Mouse (Mus musculus) adipocyte (in vitro differentiated cells): Measurements from ENCODE around the gene Tchp.

Experiments used
- DNase-seq: peaks from one replicate; pipeline ENCODE4 v3.0.0-alpha.2; 2016; ENCODE audit warnings: low spot score

Gene Tchp

DNA sequence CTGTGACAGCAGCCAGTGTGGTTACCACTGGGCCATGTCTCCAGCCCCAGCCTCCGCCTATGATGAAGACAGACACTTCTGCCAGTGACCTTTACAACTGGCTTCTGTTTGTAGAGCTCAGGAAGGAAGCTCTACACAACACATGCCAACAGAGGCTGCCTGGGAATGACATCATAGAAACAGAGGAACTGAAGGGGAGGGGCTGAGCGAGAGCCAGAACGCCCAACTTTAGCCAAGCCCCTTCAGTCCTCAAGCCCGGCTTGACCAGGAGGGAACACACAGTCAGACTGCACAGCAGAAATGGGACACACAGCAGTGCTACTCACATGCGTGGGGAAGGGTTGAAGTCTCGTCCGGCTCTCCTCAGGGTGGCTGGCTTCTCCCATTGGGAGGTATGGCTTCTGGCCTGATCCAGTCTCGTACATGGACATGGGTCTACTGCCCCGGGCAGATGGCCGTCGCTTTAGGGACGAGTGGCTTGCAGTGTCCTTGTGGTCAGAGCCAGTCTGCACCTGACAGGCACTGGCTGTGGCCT, 31.2 kb downstream of the Tchp start:
- DNase-seq: peak; percentile 72

DNA sequence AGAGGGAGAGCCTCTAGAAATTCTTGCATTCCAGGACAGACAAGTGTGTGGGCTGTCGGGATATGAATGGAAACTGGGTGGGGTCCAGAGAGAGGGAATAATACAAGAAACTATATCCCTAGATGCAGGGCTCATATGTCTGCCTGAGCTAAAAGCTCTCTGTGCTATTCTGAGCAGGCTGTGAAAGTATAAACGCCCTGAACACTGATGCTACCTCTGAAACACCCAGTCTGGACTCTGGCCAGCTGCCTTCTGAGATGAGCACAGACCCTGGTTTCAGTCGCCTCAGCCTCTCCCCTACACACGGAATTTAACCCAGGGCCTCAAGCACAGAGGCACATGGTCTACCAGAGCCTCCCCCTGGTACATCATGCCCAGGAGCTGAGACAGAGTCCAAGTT, 33.0 kb downstream of the Tchp start:
- DNase-seq: no peak

DNA sequence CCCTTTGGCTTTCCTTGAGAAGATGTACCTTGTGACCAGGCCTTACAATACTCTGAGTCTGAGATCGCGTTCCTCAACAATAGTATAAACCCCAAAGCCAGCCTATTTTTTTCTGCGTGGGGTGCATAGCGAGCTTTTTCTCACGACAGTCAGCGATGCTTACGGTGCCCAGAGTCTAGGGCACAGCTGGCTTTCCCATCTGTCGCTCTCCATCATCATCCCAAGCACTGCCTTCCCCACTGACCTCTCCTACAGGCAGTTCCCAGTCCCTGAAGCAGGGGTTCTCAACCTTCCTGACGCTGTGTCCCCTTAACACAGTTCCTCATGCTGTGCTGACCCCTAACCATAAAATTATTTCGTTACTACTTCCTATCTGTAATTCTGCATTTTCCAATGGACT, 35.0 kb downstream of the Tchp start:
- no peak for DNase-seq

DNA sequence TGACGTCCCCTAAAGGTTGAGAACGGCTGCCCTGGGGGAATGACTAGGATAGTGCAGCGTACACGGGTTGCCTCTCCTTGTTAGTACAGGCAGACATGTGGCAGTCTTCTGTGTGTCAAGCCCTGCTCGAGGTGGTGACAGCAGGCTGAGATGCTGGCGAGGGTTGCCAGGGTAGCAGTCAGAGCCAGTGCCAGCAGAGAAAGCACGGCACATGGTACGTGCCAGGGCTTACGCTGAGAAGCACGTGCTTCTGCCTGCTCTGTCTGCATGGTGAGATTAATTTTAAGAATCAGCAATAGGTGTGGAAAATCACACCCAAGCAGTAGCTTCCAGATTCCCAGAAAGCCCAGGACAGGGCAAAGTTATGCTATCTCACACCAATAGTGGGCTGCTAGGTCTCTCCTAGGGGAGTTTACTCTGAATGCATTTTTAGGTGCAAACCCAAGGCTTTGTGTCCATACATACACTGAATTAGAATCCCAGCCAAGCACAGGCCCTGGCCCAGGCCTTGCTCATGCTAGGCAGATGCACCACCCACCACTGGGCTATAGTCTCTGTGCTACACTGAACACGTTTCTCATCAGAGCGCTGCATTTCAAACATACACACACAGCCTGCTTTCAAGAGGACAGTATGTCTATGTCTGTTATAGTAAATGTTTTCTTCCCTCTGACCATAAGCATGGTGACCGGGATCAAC, 35.6 kb downstream of the Tchp start:
- DNase-seq: no peak

DNA sequence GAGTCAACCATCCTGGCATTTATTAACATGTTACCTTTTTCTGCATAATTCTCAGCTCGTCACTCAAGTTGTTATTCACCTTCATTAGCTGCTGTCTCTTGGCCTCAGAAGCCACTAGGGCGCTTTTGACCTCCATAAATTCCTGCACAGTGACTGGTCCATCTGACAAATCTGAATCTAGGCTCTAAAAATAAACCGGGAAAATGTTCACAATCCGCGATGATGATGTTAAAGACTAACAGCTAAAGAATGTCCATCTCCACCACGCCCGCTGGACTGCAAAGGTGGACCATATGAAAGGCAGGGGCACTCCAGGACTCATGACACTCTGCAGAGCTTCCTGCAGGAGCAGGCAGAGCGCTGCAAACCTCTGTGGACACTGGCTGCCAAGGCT, 36.1 kb downstream of the Tchp start:
- DNase-seq: no peak

DNA sequence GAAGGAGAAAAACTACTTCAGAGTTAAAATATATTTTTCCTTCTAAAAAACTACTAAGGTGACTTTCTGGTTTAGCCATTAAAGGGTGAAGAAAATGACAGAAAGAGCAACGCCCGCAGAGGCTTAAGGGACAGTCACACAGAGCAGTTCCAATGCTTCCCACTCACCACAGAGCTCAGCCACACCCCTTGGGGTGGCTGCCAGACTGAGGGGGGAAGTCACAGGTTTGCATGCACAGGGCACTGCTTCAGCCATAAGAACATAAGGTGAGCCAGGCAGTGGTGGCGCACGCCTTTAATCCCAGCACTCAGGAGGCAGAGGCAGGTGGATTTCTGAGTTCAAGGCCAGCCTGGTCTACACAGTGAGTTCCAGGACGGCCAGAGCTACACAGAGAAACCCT, 38.0 kb downstream of the Tchp start:
- no peak for DNase-seq

DNA sequence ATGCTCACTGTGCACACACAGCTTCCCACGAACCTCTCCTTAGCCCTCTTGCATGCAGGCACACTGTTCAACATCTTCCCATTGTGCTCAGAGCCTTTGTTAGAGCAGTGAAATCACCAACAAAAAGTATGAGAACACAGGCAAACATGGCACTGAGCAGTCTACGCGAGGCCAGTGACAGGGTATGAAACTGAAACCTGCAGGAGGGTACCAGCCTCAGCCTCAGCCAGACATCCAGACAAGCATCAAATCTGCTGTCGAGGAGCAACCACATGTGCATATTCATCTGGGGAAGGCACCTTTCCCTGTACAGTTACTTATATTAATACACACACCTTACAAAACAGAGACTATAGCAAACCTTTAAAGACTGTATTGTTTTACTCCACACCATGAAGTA, 39.3 kb downstream of the Tchp start:
- no peak for DNase-seq

DNA sequence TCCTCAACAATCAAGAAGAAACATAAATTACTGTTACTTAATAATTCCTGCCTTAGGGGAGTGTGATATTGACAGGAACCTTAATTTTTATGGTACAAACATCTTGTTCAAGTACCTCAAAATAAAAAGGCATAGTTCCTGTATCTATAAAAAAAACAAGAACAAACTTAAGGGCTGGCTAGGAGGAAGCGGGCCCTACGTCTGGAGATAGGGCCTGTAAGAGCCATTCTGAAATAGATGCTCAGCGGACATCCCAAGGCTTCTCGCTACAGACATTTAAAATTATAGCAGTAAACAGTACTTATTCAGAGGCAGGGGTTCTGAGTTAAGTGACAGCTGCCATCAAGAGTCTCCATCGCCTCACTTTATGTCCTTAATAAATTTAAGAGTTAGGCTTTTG, 40.0 kb downstream of the Tchp start:
- DNase-seq: no peak

DNA sequence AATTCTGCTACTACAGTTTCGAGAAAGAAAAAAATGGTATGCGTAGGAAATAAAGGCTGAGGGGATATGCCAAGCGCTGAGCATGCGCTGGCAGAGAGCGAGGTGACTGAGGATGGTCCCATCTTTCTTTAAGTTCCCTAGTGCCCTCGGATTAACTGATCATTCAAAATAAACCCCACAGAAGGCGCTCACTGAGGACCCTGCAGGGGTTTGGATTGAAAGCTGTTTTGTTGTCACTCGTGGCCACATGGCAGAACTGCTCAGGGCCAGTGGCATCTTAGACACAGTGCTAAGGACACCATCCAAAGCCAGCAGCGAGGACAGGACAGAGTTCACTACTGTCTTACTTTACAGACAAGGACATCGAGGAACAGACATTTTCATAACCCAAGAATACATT, 42.8 kb downstream of the Tchp start:
- DNase-seq: no peak

DNA sequence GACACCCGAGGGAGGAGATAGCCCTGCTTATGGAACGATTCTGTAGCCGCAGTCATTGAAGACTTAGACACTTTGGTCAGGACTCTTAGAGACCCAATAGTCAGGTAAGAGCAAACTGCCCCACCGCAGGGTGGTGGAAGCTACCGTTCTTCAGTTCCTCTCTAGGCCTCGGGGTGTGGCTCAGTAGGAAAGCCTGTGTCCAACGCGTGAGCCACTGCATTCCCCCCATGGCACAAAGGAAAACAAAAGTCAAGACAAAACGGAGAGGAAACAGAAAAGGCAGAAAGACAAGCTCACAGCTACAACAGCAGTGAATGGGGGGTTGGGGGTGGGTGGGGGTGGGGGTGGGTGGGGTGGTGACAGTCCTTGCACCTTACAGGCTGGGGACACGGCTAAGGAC, 44.8 kb downstream of the Tchp start:
- DNase-seq: no peak

DNA sequence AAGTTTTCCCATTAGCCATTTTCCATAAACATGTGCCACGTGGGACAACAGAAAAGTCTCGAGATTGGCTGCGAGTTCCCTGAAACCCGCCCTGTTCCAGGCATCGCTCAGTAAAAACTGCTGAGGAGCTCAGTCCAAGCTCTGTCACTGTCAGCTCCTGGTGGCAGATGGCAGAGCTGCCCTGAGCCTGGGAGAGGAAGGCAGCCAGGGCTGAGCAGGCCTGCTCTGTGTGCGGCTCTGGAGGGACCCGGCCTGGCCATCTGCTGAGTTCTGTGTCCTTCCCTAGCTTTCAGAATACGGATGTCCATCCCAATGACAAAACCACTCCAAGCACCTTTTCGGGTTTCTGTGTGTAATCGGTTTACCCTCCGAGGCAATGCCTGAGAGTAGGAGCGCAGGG, 45.8 kb downstream of the Tchp start:
- DNase-seq: no peak

DNA sequence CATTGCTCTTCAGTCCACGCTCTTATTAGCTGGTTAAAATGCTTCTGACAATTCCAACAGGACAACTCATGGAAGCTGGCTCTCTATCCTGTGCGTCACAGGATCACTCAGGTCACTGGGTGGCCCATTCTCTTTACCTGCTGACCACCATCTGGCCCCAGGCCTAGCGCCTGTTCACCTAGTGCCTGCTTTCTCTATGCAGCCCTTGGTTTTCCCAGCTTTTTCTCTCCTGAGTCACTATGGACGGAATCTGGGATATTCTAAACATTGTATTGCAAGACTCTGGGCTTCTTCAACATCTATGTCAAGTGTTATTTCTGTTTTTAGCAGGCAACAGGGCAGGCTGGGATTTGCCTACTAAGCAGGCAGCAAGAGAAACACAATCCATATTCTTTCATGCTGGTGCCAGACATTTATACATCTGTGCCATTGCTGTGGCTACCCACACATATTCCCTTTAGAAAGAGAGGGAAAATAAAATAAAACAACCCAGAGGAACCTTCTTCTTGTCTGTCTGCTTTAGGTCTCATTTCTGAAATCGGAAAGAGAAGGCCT, 52.1 kb downstream of the Tchp start:
- peak; percentile 50 for DNase-seq

DNA sequence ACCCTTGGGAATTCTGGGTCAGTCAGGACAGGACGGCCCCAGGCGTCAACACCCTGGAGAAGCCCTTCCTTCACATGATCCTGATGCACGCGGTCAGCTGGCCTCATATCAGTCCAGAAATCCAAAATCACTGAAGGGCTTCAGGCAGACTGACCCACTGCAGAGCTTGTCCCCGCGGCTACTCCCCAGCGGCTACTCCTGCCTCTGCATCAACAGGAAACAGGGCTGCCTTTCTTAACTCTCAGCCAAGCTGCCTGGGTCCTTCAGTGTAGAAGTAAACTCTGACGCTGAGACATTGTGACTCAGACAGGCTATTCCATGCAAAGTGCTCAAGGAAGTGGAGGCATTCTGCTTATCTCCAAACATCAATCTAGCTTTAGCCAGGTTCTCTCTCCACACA, 54.4 kb downstream of the Tchp start:
- no peak for DNase-seq

DNA sequence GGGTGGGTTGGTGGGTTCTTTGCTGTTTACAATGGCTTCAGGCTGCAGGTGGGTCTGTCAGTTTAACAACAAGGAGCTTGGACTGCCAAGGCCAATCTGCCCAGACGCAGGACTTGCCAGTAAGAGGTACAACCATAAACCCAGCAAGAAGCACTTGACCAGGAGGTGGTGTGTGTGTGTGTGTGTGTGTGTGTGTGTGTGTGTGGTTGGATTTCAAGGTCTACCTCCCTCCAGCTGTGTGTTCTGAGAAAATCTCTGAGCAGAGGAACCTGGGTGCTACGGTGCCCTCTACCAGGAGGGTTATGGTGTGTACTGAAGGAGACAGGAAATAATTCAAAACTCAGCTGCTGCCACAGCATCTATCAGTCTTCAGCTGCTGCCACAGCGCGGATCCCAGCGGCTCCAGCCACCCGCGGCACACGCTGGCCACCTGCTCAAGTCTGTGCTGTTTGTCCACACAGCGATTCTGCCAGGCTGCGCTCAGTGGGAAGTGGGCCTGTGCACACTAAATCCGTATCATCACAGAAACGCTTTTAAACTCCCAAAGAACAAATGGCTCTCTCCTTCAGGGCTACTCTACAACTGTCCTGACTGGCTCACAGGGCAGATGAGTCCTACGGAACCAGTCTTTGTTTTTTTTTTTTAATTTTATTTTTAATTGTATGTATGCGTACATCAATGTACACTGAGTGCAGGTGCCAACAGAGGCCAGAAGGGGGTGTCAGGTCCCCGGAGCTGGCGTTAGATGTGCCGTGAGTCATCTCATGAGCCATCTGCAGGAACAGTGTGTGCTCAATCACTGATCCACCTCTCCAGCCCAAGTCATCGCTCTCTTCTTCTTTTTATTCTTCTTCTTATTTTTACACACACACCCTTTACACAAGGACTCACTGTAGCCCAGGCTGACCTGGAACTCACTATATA, 57.5 kb downstream of the Tchp start:
- DNase-seq: no peak

DNA sequence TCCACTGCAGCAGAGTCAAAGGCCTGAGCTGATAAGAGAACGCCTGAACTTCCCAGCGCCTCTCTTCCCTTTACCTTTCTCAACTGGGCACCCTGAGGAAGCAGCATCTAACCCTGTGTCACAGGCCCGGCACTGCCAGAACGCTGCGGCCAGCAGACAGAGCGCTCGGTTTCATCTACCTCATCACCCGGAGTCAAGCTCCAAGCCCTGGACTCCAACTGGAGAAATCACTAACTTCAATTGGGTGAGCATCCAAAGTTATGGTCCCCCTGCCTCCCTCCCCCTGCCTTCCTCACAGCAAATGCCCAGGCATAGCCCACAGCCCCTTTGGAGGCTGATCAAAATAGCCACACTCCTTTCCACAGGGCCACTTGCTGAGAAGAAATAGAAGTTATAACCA, 59.1 kb downstream of the Tchp start:
- DNase-seq: no peak

DNA sequence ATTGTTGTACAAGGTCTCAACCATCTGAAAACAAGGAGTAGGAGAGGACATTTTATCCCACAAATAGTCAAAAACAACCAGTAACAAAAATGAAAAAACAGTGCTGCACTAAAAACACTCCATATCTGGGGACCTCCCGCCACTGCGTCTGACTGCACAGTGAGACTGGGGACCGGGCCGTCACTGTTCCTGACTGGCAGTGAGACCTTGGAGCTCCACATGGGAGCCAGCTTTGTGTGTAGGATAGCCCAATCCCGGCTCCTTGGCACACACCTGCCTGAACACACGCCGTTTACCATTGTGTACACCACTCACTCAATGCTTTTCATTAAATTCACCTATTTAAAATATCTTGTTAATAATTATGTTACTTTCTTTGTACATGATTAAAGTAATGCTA, 59.6 kb downstream of the Tchp start:
- no peak for DNase-seq

DNA sequence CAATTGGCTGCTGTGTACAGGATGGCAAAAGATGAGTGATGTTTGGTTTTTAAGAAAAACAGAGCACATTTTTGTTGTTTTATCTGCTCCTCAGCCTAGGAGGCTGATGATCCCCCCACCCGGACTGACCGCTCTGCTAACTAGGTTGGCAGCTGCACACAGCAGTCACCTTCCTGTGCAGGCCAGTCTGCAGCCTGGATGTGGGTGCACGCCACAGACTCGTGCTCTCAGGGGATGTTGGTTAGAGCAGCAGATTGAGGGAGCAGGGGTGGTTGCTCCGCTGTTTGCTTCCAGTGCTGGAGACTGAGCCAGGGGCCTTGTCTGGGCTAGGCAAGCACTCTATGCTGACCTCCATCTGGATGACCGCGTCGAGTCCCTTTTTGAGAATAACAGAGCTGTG, 62.2 kb downstream of the Tchp start:
- DNase-seq: no peak

DNA sequence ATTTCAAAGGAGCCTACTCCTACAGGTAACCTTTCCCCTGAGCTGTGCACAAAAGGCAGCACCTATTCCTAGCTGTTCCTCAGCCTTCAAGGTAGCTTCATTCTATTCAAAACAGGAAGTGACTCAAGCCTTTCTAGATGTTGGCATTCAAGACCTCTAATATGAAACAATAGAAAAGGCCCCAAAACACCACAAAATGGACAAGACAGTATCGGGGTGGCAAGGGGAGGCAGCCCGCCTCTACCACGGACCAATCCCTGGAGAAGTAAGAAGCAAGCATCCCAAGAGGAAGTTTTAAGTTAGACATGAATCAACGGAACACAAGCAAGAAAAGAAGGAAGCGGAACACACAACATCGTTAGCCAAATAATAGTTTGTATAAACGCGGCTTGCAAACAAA, 64.2 kb downstream of the Tchp start:
- no peak for DNase-seq
